Mouse (Mus musculus) bone marrow, adult 2 months (tissue): Measurements from ENCODE around the gene Chn1.

Experiments used
- CTCF ChIP-seq: fragments of 200-500 bp; IDR thresholded peaks from 2 replicates; pipeline ENCODE4 v1.5.1; 2011; ENCODE audit warnings: low read length, control low read depth; ENCODE audit not compliant: control insufficient read depth, insufficient read depth
- POLR2A ChIP-seq: fragments of 200-500 bp; IDR thresholded peaks from 2 replicates; pipeline ENCODE4 v1.6.1; 2011; ENCODE audit warnings: low read depth, mild to moderate bottlenecking, control low read depth, low read length, borderline replicate concordance; ENCODE audit not compliant: control insufficient read depth

GRCm38 (mm10) chr2:73574418-73574817 is 200.7 kb downstream of the Chn1 start:
- TF ChIP-seq CTCF: no peak
- TF ChIP-seq POLR2A: no peak
